Mouse (Mus musculus) ovary, postnatal 14 days (tissue): ENCODE measurements around the gene Fam117a.
A peak's percentile ranks its signal among the peaks of the same experiment; 100 is the strongest.

Experiments
- DNase-seq: peaks from one replicate; pipeline ENCODE4 v3.0.0; 2022; ENCODE audit warnings: low spot score

Gene Fam117a

GRCm38 (mm10) chr11:95333209-95333608 lies 3.6 kb upstream of the Fam117a start:
- DNase-seq = no peak

GRCm38 (mm10) chr11:95333805-95334204 lies 3.0 kb upstream of the Fam117a start:
- DNase-seq = no peak

GRCm38 (mm10) chr11:95334448-95335060 lies 2.3 kb upstream of the Fam117a start:
- DNase-seq = no peak

GRCm38 (mm10) chr11:95337129-95337813 lies 453 bp downstream of the Fam117a start:
- peak; percentile 56 for DNase-seq

GRCm38 (mm10) chr11:95337846-95338342 lies 1.1 kb downstream of the Fam117a start:
- DNase-seq = no peak

GRCm38 (mm10) chr11:95339471-95340021 lies 2.7 kb downstream of the Fam117a start:
- DNase-seq = no peak

GRCm38 (mm10) chr11:95340259-95340658 lies 3.4 kb downstream of the Fam117a start:
- DNase-seq = no peak

- DNase-seq = no peak
These were observed 3.8 kb downstream of the Fam117a start for GRCm38 (mm10) chr11:95340664-95341063.

- no peak for DNase-seq
These were observed 6.4 kb downstream of the Fam117a start for GRCm38 (mm10) chr11:95343180-95343579.

GRCm38 (mm10) chr11:95344181-95344580 lies 7.4 kb downstream of the Fam117a start:
- DNase-seq = no peak

- DNase-seq = no peak
These were observed 13.5 kb downstream of the Fam117a start for GRCm38 (mm10) chr11:95350289-95350688.

- DNase-seq = no peak
These were observed 14.1 kb downstream of the Fam117a start for GRCm38 (mm10) chr11:95350960-95351359.

- DNase-seq = no peak
These were observed 15.9 kb downstream of the Fam117a start for GRCm38 (mm10) chr11:95352686-95353085.

- DNase-seq = no peak
These were observed 16.4 kb downstream of the Fam117a start for GRCm38 (mm10) chr11:95353226-95353625.

- DNase-seq = no peak
These were observed 17.6 kb downstream of the Fam117a start for GRCm38 (mm10) chr11:95354228-95354944.

GRCm38 (mm10) chr11:95354945-95355660 lies 18.3 kb downstream of the Fam117a start:
- no peak for DNase-seq

GRCm38 (mm10) chr11:95355661-95356011 lies 18.8 kb downstream of the Fam117a start:
- no peak for DNase-seq

GRCm38 (mm10) chr11:95356039-95356438 lies 19.2 kb downstream of the Fam117a start:
- no peak for DNase-seq

- DNase-seq = peak; percentile 35
These were observed 19.9 kb downstream of the Fam117a start for GRCm38 (mm10) chr11:95356469-95357273.

- DNase-seq = no peak
These were observed 21.4 kb downstream of the Fam117a start for GRCm38 (mm10) chr11:95358263-95358662.

- no peak for DNase-seq
These were observed 27.6 kb downstream of the Fam117a start for GRCm38 (mm10) chr11:95364388-95364787.
